Mouse (Mus musculus): ENCODE data around the gene Atp6v1c2.

Gene Atp6v1c2

DNA sequence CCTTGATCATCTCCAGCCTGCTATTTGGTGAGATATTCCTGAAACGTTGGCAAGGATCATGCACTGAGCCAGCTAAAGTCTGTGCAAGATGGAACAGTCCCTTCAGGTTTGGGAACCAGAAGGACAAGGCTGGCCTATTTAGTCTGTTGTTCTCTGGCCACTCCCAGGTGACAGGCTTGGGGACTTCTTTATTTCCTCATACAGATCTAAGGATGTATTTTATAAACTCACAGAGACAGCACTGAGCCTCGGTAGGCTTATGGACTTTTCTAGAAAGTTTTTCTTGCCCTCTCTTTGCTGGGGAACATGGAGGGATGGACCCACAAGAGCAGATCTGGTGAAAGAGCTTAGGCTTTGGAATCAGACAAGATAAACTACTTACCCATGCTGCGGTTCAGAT is at the start of gene Atp6v1c2:
TSS of gene Atp6v1c2 (minus strand) at position 101 of the 400 bp plus-strand sequence.
- DNase-seq: no peak

DNA sequence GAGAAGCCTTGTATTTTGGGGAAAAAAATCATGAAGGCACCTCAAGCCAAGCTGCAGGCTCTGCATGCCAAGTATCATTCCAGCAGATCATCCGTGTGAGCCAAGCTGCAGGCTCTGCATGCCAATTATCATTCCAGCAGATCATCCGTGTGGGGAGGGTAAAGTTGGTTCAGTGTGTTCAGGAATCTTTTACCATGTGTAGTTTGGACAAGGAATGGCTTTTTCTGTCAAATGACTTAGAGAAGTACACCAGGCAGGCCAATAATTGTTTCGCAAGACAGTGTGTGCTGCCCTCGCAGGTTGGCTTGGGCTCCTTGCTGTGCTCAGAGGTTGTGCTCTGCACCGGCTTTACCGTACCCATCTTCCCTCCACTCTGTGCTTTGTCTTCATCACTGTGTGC is 47.4 kb upstream of the Atp6v1c2 start:
- DNase-seq: no peak

DNA sequence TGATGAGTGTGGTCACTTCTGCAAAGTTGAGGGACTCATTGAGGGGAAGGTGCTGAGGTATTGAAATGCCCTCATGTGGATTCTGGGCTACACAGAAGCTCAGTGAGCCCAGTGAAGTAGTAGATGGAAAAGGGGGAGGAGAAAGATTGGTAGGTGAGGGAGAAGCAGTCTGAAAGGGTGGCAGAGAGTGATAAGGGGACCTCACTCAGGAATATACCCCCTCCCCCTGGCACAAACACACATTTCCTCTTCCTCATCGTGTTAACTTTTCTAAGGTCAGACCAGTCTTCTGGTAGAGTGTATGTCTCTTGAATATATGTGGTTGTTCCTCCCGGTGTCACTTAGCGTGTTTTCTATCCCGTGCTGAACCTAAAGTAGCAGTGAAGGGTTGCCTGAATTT is 46.1 kb upstream of the Atp6v1c2 start:
- DNase-seq: no peak

DNA sequence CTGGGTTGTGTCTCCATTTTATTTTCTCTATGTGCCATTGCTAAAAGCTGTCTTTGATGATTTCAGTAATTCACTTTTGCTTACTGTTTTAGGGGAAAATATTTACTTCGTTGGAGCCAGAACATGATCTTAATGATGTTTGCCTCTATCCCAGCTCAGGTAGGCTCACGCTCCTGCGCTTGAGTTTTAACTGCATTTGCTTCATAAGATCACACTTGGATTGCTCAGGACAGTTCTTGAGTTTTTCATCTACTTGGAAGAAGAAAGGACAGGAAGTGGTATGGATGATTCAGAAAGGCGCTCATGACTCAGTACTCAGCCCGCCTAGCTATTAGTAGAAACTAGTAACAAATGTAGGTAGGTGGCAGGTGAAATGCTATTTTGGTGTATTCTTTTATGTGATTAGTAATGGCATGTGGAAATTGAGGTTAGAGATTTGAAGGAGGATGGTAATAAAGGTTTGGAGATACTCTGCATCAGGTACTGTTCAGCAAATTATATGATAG is 44.4 kb upstream of the Atp6v1c2 start:
- DNase-seq: no peak

DNA sequence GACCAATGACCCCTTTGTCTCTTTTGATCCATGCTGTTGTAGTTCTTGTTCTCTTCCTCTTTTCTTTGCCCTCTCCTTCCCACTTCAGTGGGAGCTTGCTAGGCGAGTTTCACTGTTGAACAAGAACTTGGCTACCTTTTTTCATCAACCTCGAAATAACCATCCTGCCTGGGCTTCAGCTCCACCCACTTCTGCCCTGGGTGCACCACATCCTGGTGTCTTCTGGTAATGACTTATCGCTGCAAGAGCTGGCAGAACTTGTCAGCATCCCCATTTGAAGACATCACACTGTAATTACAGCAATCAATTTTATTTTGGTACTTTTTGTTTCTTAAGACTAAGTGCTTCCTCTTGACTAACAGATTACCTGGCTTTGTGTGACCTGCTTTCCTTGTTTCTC is 43.5 kb upstream of the Atp6v1c2 start:
- no peak for DNase-seq

DNA sequence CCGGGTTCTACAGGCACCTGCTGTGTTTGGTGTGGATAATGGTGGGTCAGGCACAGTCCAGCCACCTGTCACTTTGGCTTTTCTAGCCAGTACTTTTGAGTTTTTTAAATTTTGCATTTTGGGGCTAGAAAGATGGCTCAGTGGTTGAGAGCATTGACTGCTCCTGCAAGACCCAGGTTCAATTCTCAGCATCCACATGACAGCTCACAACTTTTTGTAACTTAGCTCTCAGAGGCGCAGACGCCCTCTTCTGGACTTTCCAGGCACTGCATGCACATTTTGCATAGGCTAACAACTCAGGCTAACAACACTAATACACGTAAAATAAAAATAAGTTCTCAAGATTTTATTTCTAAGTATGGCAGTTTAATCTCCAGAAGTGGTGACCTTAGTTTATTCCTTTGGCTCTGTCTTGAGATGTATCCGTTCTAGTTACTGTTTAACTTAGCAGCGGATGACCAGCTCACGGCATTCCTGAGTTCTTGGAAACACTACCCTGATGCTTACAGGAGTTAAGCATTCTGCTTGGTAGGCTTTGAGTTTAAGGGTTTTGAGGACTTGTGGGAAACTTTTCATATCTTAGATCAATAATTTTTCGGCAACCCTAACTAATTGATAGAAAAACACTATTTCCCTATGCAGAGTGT is 42.6 kb upstream of the Atp6v1c2 start:
- no peak for DNase-seq

DNA sequence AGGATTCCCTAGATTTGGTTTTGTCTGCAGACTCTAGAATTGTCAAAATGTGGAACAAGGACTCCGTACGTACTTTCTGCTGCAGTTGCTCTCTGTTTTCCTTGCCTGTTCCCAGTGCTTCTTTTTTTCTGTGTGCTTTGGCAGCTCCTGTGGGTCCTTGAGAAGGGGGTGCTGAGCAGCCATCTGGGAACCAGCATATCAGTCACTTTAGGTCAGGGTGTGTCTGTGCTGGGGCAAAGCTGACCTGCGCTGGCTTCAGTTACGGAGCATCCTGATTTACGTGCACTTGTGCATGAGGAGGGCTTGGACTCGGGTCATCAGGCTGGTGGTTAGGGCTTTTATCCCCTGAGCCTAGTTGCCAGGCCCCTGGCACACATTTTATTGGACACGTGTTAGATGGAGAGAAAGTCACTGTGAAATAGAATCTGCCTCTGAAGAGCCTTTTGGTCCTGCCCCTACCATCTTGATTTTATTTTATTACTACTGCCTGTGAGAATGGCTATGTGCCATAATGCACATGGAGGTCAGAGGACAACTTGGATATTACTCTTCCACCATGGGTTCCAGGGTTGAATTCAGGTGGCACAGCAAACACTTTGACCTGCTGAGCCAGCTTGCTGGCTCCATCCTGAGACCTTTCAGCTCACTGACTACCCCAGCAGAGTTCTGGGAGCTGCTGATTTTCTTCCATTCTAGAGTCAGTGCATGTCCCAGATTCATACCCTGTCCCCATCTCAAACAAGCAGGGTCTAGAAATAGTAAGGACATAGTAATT is 40.6 kb upstream of the Atp6v1c2 start:
- DNase-seq: no peak

DNA sequence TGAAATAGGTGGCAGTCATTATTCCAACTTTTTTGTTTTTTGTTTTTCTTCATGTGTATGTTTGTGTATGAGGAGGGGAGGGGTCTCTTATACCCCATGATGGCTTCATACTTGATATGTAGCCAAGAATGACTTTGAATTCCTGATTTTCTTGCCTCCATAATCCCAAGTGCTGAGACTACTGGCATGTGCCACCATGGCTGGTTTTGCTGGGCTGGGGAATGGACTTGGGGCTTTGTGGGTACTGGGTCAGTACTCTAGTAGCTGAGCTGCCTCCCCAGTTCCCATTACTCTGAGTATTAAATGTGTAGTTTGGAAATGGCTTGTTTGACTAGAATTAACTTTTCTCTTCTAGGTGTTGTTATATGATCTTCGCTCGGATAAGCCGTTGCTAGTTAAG is 40.0 kb upstream of the Atp6v1c2 start:
- no peak for DNase-seq

DNA sequence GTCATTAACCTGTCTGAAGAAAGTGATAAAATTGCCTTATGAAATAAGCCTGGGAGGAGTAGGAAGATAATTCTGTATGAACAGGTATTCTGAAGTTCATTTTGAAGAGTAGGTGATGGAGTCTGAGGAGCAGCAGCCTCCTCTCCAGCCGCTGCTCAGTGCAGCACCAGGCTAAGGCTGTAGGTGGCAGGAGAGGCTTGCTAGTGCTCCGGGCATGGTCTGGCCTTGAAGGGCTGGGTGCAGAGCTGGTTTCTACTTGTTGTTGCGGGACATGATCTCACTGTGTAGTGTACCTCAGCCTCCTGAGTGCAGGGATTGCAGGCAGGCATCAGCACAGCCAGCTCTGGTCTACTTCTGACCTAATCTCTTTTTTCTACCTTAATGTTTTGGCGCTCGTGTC is 37.8 kb upstream of the Atp6v1c2 start:
- no peak for DNase-seq

DNA sequence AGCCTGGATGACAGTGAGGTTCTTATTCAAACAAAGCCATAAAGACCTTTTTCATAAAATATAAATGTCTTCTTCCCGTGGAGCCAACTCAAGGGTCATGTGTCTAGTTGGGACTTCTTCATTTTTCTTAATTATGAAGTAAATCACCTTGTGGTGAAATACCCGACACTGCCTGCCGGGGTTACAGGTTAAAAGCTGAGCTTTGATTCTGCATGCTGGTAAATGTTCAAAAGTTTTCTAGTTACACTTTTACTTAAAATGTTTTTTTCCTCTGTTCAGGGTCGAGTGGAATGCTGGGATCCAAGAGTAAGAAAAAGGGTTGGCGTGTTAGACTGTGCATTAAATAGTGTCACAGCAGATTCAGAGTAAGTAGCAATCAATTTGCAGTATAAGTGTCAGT is 33.2 kb upstream of the Atp6v1c2 start:
- no peak for DNase-seq

DNA sequence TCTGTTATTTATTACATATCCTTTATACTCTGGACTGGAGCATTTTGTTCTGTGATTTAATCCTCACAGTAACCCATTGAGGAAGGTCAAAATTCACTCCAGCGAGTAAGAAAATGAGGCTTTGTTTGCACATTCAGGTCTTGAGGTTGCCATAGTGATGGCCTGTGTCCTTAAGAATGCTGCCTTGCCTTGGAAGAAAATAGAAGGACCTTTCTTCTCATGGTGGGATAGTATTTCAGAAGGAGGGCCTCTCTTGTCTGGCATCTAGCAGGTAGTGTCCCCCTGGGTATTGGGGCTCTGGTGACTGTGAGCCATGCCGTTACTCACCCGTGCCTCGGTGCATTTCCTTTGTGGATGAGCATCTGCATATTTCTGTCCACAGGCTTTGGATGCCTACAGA is 31.5 kb upstream of the Atp6v1c2 start:
- DNase-seq: no peak

DNA sequence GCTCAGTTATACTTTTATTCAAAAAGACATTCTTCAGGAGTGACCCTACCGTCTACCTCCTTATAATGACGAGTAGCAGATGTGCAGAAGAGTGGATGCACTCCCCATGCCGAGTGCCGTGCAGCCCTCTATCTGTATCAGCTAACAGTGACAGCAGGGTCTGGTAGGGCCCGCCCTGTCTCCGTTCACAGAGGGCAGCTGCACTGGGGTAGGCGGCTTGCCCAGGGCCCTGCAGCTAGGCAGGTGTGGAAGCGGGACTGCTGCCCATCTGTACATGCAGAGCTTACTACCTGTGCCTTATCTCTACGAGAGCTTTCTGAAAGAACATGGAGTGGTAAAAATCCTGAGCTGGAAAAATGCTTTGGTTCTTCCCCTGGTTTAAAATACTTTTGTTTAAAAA is 30.9 kb upstream of the Atp6v1c2 start:
- DNase-seq: no peak

DNA sequence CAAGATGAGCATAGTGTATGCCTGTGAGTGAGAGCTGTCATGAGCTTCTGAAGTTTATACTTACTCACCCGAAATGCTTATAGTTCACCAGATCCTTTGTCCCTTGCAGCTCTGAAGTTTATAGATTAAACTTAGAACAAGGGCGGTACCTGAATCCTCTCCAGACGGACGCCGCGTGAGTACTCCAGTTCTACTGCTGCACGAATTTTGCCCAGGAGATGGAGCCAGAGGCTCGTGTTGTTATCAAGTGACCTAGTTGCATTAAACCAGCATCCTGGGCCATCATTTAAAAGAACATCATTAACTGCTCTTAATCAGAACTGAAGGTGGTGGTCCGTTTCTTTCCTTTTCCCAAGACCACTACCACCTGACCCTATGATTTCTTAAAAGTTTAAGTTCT is 29.8 kb upstream of the Atp6v1c2 start:
- no peak for DNase-seq

DNA sequence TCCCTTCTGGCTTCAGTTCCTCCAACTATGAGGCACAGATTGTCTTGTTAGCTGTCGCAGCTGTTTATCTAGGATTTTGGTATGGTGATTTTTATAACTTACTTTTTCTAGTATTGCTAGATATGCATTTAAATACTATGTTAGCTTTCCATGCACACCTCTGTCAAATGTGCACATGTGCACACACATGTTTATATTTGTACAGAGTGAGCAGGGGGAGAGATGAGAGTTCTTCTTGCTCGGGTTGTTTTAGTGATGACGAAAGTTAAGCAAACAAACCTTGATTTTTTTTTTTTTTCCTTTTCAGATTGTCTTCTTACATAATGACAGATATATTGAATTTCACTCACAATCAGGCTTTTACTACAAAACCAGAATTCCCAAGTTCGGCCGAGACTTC is 28.6 kb upstream of the Atp6v1c2 start:
- DNase-seq: no peak

DNA sequence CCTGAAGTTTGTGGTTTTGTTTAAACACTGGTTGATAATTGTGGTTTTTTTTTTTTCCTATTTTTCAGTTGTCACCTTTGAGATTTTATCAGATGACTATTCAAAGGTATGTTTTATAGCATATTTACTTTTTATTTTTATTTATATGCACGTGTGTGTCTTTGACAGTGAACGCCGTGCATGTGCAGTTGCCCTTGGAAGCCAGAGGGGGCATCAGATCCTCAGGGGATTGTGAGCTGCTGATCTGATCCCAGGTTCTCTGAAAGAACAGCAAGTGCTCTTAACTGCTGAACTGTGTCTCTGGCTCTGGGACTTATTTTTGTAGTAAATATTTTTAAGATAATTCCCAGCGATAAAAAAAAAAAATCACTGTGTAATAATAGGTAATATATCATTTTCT is 27.7 kb upstream of the Atp6v1c2 start:
- DNase-seq: no peak

DNA sequence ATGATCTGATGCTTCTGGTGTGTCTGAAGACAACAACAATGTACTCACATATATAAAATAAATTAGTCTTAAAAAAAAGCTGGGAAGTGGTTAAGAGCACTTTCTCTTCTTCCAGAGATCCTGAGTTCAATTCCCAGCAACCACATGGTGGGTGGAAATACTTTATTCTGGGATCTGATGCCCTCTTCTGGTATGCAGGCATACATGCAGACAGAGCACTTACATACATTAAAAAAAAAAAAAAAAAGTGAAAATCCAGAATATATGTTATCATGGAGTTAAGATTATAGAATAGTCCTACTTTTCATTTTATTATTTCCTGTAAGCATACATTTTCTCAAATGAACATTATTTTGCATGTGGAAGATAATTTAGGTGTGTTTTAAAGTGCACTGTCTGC is 20.9 kb upstream of the Atp6v1c2 start:
- DNase-seq: no peak

DNA sequence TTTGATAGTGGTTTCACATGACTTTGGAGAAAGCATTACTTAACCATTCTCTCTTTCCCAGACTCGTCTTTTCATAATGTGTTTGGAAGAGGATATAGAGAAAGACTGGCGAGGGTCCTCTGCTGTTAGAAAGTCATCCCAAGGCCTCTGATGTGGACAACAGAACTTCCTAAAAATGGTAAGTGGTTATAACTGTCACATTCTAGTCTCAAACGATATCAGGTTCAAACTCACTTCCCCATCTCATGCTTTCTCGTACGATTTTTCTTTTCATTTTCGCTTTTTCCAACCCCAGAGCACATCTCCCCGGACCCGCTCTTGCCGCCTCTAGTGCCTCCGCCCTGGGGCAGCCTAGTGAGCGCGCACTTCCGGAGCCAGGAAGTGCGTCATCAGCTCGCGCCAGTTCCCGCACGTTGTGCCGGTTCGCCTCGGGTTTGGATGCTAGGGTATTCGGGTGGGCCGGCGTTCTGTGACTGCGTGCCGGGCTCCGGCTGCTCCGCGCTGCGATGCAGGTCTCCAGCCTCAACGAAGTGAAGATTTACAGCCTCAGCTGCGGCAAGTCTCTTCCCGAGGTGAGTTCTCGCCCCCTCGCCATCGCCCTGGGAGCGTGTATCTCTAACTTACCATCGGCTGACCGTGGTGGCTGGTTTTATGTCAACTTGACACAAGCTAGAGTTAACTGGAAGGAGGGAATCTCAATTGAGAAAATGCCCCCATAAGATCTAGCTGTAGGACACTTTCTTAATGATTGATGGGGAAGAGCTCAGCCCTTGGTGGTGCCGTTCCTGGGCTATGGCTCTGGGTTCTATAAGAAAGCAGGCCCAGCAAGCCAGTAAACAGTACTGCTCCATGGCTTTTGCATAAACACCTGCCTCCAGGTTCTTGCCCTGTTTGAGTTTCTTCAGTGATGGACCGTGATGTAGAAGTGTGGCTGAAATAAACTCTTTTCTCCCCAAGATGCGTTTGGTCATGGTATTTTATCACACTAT is 19.2 kb upstream of the Atp6v1c2 start, which contains the start of gene Nol10:
TSS of gene Nol10 (plus strand) at position 411 of the 989 bp plus-strand sequence.
- peak; percentile 87 for DNase-seq

DNA sequence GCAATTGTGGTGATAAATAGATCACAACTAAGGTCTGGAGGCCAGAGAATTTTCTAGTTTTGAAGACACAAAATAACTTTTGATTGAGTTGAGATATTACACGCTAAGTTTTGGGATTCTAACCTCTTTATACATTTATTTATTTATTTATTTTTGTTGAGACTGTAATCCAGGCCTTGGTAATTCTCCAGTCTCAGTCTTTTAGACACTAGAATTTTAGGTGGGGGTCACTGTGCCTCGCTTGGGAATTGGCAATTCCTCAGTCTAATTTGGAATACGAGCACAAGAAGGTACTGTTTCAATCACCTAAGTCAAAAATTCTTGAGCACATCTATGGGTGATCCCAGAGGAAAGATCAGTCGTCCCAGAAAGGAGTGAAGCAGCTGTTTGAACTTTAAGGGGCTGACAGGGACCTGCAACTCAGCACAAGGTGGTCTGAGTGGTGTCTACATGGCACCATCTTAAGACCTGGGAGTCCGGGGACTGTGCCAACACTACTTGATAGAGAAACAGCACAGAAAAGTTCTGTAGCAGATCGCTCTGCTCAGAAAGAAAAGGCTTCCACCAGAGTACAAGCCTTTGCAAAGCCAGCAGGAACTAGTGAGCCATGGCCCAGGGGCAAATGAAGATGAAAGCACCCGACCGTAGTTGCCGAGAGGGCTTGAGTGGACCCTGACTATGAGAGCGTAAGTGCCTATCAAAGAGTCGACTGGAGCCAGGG is 18.3 kb upstream of the Atp6v1c2 start:
- peak; percentile 36 for DNase-seq

DNA sequence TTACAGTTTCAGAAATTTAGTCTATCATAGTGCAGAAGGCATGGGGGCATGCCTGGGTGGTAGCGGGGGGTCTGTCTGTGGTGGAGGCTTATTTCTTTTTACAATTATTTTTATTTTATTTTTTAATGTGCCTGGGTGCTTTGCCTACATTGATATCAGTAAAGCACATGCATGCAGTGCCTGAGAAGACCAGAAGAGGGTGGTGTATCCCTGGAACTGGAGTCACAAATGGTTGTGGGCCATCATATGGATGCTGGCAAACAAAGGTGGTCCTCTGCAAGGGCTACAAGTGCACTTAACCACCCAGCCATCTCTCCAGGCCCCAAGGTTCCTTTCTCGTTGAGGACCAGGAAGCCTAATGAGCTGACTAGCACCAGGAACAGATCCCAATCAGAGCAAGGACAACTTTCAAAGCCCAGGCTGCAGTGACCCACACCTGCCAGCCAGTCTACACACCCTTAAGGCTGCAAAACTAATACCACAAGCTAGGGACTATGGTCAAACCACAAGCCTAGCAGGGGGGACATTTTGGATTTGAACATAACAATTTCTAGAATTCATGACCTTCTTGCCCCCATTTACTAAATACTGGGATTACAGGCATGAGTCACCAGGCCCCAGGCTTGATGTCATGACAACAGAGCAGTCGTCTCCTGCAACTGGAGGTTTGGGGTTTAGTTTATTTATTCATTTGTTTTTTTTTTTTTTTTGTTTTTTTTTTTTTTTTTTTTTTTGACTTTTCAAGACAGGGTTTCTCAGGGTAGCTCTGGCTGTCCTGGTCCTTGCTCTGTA is 10.2 kb upstream of the Atp6v1c2 start:
- no peak for DNase-seq

DNA sequence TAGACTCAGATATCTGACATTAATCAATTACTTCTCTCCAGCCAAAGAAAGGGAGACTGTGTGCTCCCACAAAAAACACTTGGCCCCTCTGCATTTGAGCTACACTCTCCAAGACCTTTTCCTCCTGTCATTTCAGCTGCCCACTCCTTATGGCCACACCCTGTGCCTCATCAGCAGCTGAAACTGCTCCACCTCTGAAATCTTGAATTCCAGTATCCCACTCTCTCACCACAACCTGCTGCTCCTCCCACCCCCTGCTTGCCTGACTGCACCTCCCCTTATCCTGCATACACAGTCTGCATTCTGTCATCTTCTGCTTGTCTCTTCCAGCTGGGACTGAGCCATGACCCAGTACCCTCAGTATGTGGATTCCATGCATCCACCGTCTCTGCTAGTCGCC is 9.2 kb upstream of the Atp6v1c2 start:
- no peak for DNase-seq

DNA sequence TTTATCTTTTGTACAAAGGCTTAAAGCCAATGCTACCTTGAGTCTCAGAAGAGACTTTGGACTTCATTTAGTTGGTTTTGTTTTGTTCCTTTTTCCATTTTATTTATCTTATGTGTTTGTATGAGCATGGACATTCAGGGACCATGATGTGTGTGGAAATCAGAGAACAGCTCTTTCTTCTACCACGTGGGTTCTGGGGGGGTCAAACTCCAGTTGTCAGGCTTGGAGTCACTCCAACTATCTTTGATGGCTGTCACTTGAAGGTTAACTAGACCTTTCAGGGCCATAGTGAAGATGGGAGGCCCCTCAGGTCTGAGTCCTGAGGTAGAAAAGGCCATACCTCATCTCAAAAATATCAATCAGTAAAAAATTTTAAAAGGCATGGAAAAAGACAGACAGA is 4.3 kb upstream of the Atp6v1c2 start:
- no peak for DNase-seq
